Mouse (Mus musculus) heart, adult 8-10 months (tissue): ENCODE data around the gene Slco4a1. TPM values are rescaled to one million over a fixed set of nuclear protein-coding genes. Genes with fewer than 3 reads are reported as not detected.

Source experiments
- DNase-seq: peaks from one replicate; pipeline ENCODE4 v3.0.0; 2022; ENCODE audit warnings: low spot score
- total RNA-seq, 4 experiments: library from RNA; stranded (reverse); gene quantifications; 2 replicates each; pipeline ENCODE4 v1.2.4; 2022

Slco4a1 gene
- total RNA-seq, 4 experiments from 2014 or later = 0.09 to 0.34 TPM; not detected in 2

DNA sequence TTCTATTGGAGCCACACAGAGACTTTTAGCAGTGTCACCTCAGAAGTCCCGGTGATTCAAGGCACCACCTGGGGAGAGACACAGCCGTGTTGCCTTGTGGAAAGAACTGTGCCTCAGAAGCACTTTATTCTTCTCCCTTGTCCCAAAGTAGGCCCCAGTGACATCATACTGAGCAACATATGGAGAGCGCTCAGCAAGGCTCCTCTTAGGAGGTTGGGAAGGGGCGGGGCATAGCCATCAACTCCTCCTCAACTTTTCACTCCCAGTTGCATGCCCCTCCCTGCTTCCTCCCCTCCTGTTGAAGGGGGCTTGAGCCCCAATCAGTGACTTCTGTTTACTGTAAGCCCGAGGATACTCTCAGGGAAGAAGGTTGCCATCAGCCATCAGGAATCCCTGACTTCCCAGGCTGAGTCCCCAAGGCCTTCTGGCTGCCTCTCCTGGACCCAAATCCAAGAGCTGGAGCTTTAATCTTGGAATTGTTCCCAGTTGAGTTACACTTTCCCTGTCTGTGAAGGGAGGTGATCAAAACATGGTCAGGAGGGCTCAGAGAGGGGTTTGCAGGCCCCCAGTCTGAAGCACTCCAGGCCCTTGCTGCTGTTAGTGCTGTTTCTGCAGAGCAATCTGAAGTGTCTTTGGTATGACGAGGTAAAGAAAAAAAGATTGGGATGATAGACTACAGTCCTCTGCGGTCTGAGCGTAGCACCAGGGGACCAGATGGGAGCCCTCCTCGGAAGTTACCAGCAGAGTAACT lies 45.3 kb downstream of the Slco4a1 start:
- DNase-seq = no peak

DNA sequence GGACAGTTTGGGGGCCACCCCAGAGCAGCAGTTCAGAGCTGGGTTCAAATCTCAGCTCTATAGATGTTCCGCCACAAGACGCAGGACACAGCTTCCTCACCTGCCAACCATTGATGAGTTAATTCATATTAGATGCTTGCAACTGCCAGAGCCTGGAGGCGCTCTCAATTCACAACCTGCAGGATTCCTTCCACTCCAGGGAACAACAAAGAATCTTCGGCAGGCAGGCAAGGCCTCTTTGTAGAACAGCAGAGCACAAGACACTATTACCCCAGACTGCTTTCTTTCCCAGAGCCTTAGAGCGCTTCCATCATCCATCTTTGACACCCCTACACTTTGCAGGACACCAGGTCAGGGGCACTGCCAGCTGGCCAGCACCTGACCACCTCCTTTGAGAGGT lies 50.2 kb downstream of the Slco4a1 start:
- no peak for DNase-seq

DNA sequence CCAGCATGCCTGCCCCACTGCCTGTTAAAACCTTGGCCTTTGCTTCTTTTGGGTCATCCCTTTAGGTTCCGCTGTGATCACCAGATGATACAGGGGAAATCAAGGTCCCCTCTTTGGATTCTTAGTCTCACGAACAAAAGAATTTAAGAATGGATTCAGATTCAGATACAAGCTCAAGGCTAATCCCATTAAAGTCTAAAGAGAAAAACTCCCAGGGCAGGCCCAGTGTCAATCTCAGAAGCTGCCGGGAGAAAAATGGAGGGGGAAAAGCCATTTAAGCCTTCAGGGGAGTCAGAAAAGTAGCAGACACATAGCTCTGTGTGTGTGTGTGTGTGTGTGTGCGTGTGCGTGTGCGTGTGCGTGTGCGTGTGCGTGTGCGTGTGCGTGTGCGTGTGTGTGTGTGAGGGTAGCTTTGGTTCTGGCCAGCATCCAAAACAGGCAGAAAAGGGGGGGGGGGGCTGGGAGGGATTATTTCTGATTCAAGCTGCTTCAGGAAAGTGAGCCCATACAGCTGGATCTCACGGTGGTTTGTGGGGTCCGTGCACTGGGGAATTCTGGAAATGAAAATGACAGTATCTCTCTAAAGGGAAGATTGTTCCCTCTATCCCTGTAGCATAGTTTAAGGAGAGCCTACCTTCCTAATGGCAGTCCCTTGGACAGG lies 52.5 kb downstream of the Slco4a1 start:
- DNase-seq = no peak

DNA sequence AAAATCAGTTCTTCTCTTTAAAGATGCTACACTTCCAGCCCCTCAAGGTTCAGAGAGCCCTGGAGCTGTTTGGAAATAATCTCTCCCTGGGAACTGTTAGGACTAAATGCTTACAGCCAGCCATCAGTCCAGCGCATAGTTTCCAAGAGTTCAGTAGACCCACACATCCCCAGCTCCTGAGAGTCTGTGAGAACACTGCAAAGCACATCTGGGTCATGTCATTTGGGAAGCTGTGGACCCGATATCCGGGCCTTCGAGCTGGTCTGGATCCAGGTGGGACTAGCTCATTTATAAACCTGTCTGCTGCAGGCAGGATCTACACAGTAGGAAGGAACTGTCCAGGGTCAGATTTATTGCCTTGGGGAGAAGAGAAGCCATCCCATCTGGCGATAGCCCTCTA lies 54.8 kb downstream of the Slco4a1 start:
- DNase-seq = no peak

DNA sequence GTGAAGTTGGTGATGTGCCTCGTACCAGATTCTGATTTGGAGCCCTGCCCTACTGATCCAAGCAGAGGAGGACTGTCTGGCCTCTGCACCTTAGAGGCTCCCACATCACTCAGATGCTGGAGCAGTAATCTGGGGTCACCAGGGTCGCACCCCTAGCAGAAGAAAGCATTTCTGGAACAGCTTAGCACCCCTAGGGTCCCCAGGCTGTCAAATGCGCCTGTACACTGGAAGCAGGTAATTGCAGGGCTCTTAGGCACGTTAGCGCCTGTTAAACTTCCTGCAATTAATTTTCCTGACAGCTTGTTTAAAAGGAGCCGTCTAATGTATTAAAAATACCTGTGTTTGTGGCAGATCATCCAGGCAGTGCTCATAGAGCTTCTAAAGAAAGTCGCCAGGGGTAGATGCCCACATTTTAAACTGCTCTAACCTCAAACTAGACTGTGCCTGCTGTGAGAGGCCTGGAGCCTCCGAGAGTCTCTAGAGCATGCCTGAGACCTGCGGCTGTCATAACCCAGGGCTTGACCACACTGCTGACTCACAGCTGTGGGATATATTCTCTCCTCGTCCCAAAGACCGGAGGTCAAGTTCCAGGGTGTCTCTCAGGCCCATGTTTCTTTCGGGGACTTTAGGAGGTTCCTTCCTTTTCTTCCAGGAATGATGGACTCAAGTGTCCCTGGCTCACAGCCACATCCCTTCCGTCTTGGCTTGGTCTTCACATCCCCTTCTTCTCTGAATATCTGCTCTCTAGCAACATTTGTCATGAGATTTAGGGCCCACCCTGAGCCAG lies 56.0 kb downstream of the Slco4a1 start:
- DNase-seq = no peak

DNA sequence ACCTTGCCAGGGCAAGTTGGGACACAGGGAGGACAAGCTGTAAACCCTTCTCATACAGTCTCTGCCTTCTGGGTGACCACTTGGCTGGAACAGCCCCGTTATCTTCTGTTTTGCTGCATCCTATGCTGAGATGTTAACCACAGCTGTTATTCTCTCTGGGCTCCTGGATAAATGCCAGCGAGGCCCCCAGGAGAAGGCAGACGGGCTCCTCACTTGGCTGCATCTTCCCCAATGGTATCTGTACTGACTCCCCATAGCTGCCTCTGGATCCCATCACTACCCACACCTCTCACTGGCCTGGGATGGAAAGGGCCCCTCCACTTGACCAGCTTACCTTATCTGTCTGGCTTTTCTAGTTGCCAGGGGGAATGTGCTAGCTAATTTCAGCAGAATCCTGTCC lies 57.0 kb downstream of the Slco4a1 start:
- DNase-seq = no peak

DNA sequence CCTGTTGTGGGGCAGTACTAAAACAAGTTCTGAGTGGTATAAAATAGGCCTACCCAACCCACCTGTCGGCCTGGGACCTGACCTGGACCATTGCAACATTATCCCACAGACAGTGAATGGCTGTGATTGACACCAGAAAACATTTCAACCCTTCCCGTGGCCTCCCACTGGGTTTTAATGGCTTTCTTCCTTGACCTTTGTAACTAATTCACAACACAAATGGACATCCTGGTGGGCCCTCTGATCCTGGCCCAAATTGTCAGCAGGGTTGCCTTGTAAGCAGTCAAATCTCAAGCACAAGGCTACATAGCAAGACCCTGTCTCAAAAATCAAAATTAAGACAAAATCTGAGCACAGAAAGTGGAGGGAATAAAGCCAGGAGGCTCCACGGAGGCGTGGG lies 57.8 kb downstream of the Slco4a1 start:
- no peak for DNase-seq

DNA sequence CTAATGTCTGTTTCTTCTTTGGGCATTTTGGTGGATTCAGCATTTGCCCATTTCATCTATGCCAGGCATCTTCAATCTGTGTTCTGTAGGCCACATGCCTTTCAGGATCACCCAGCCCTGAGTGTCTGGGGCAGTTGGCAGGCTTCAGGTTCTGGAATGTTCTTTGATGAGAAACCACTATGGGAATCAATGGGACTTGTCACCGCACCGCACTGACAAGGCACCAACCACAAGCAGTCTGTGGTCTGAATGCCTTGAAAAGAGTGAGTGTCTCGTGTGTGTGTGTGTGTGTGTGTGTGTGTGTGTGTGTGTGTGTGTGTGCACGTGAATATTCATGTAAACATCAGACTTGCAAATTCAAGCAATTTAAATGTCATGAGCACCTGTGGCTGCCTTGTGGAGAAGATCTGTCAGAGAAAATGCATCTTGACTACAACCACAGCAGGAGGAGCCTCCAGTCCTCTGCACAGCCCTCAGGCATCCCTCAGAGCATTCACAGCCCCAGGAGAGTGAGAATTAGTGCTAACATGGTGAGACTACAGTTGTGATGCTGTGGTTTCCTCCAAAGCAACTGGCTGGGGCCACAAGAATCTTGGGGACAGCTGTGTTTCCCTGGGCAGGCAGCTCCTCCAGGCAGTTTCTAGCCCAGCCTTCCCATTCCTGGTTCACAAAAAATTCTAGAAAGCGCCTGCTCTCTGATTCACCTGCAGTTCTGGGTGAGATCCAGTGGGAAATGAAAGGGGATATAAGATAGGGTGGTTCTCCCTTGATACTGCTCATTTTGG lies 65.6 kb downstream of the Slco4a1 start:
- DNase-seq = no peak

DNA sequence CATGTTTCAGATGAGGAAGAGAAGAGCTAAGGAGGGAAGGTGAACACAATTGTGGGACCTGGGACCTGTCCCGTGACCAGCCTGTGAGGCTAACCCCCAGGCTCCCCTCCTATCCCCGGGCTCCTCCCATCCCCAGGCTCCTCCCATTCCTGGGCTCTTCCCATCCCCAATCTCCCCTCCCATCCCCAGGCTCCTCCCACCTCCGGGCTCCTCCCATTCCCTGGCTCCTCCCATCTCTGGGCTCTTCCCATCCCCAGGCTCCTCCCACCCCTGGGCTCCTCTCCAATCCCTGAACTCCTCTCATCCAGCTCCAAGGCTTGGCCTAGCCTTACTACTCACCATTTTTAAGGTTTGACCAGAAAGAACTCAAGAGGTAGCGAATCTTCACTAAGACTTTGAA lies 66.8 kb downstream of the Slco4a1 start:
- no peak for DNase-seq

Other genes with a start within 250 kb of the Slco4a1 start
- gene Lama5, start 230.4 kb upstream of the Slco4a1 start, total RNA-seq = 100 to 1,000 TPM in 1 of 4 experiments, 10 to 100 TPM in 3; 78.1 to 110 (median 93.3) TPM
- 100 to 1,000 TPM; 452 to 674 (median 565) TPM for gene Rps21, start 198.9 kb upstream of the Slco4a1 start, total RNA-seq
- gene Cables2, start 182.7 kb upstream of the Slco4a1 start, total RNA-seq = 10 to 100 TPM; 12.1 to 14.1 (median 12.6) TPM
- gene Rbbp8nl, start 166.4 kb upstream of the Slco4a1 start, total RNA-seq = not detected
- 1 to 10 TPM in 1 of 4 experiments, under 1 TPM in 3; 0.68 to 1.2 (median 0.80) TPM for gene Gata5, start 121.5 kb upstream of the Slco4a1 start, total RNA-seq
- gene Ntsr1, start 43.7 kb downstream of the Slco4a1 start, total RNA-seq = not detected
- 10 to 100 TPM; 12.3 to 18.7 (median 17.3) TPM for gene Mrgbp, start 125.1 kb downstream of the Slco4a1 start, total RNA-seq
- 10 to 100 TPM; 31.4 to 34.7 (median 32.3) TPM for gene Ogfr, start 133.0 kb downstream of the Slco4a1 start, total RNA-seq
- under 1 TPM in 1 of 4 experiments, not detected in 3; 0.11 TPM for gene Col9a3, start 141.5 kb downstream of the Slco4a1 start, total RNA-seq
- not detected for gene Tcfl5, start 186.5 kb downstream of the Slco4a1 start, total RNA-seq